Mouse (Mus musculus) thymus, postnatal 4 days (tissue): ENCODE measurements around the gene BC025920.
A peak's percentile ranks its signal among the peaks of the same experiment; 100 is the strongest.

Source experiments
- DNase-seq: peaks from one replicate; pipeline ENCODE4 v3.0.0; 2021

The BC025920 gene

DNA sequence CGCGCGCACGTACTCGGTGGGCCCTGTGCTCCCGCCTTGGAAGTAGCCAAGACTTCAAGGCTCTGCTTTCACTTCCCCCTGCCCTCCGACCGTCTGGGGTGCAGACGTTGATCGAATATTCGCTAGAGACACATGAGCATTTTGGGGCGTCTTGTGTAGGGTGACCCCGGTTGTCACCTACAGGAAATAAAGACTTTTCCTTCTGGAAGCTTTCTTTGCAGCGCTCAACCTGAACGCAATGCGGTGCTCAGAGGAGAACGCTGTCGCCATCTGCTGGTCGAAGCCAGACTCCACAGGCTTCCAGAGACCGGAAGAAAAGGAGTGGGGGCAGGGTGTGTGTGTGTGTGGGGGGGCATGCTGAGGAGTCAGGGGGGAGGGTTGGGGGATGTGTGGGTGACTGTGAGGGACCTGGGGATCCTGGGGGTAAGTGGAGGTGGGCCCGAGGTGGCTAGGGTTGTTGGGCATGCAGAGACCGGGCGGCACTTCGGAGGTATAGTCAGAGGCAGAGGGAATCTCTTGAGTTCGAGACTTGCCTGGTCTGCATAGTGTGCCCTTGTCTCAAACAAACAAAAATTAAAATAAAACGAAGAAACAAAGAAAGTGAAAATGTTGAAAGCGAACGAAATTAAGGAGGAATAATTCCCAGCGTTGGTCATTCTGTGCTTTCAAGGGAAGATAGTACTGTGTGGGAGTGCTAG is 953 bp upstream of the BC025920 start:
- peak; percentile 94 for DNase-seq

DNA sequence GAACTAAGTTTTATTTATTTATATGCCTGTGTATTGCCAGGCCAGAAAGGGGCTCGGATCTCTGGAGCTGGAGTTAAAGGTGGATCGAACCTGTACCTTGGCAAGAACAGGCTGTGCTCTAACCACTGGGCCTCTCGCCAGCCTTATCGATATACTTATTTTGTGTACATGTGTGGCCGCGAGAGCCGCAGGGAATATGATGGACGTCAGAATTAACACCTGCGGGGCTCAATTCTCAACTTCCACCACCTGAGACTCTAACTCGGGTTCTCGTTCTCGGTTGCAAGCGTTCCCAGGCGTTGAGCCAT is 450 bp upstream of the BC025920 start:
- DNase-seq = no peak

DNA sequence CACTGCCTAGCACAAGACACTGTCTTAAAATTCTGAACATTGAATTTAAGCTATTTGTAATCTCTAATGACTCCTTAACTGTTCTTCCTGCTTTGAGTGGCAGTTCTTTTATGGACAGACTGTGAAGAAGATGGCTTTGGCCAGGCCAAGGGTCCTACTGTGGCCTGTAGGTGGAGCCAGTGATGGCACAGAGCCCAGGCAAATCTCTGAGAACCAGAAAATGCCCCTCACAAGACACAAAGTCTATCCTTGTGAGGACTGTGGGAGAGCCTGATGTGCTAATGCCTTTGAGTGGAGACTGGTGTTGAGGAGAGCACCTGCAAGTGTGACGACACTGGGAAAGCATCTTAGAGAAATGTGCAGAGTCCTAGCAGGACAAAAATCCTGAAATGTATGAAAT is 2.2 kb downstream of the BC025920 start:
- no peak for DNase-seq

DNA sequence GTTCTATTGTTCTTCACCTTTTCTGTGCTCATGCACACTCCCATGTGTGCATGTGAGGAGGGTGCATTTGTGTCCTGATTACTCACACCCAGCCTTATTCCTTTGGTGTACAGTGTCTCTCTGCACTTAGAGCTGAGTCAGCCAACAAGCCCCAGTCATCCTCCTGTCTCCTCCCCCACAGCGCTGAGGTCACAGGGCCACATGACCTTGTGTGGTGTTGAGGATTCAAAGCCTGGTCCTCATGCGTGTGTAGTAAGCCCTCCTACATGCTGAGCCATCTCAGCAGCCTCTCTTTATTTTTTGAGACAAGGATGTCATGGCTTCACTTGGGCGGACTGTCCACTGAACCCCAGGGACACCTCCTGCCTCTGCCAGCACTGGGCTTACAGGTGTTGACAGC is 6.7 kb downstream of the BC025920 start:
- DNase-seq = no peak

DNA sequence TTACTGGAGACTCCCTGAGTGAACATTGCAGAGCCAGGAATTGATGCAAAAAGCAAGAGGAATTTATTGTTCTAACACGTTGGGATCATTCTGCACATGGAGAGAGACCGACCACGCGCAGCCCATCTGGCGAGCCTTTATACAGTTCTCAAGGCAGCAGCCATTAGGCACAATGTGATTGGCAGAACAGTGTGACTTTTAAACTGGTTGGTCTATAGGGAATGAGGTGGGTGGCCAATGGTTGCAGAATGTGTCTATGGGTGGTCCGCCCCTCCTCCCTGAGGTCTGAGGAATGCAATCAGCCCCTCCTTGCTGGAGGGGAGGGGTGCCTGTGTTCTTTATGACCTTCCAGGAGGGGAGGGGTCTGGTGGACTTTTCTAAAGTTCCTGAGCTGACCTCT is 9.4 kb downstream of the BC025920 start:
- no peak for DNase-seq

DNA sequence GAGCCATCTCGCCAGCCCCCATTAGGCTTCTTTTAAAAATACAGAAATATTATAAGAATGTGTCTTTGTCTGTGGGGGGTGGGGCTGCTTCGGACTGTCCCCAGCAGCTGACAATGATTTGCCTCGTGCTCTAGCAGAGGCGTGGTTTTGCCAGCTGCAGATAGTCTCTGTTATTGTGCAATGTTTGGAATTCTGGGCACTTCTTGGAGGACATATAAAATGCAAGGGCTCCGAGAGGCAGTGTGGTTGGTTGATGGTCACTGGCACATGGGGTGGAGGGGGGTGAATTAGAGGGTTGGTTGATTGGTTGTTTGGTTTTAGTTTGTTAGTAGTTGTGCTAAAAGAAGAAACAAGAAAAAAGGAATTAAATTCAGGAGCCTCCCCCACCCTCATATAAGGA is 13.9 kb downstream of the BC025920 start:
- no peak for DNase-seq

DNA sequence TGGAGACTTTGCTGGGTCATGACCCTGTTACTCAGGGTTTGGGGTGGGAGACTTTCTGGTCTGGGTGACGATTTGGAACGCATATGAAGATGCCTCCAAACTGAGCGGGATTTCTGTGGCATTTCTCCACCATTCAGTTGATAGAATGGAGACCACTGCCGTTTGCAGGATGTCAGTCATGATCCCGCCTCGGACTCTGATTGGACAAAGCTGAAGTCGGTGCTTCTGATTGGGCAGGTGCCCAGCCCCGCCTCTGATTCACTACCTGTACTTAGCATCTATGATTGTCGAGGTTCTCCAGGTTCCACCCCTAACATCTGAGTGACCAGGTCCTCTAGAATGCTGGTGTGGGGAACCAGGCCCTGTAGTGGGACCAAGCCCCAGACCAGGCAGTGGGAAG is 14.7 kb downstream of the BC025920 start:
- no peak for DNase-seq

DNA sequence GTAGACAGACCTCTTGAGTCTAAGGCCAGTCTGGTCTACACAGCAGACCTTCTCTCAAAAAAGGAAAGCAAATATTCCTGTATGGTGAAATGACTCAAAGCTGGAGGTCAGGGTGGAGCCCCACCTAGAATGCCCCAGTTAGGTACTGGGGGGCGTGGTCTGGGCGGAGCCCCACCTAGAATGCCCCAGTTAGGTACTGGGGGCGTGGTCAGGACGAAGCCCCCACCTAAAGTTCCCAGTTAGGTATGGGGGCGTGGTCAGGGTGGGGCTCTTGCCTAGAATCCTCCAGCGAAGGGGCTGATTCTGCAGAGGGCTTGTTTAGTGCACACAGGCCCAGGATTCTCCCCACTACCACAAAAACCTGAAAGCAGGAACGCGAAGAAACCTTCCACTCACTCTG is 17.4 kb downstream of the BC025920 start:
- DNase-seq = no peak

DNA sequence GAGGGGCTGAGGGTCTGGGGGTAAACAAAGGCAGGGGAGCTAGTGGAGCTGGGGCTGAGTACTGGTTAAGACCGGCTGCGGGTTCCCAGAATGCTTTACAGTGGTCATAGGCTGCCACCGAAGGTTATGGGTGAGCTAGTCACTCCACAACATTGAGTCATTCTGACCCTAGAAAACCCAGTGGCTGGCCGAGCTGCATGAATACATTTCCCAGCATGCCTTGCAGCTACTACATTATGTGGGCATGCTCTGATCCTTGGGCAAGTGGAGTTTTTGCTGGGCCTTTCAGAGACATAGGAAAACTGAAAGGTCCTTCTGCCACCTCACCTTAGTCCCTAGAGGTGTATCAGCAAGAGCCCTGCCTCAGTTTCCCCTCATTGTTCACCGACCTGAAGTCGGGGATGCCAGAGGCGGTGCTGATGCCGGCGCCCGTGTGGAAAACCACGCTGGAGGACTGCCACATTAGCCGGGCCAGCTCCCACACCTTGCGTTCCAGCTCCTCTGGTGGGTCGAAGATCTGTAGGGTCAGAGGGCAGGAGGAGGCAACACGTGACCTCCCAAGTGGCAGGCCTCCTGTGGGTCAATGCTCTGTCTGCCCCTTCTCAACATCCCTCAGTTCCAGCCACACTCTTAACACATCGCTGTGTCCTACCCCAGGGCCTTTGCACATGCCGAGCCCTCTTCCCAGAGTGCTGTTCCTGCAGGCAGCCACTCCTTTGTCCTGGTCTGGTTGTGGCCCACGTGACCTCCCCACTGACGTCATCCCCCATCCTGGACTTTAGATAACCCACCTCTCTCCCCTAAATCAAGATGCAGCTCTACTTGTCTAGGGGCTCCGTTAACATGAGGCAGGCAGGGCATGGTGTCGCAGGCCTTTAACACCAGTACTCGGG is 20.3 kb downstream of the BC025920 start:
- DNase-seq = peak; percentile 32

DNA sequence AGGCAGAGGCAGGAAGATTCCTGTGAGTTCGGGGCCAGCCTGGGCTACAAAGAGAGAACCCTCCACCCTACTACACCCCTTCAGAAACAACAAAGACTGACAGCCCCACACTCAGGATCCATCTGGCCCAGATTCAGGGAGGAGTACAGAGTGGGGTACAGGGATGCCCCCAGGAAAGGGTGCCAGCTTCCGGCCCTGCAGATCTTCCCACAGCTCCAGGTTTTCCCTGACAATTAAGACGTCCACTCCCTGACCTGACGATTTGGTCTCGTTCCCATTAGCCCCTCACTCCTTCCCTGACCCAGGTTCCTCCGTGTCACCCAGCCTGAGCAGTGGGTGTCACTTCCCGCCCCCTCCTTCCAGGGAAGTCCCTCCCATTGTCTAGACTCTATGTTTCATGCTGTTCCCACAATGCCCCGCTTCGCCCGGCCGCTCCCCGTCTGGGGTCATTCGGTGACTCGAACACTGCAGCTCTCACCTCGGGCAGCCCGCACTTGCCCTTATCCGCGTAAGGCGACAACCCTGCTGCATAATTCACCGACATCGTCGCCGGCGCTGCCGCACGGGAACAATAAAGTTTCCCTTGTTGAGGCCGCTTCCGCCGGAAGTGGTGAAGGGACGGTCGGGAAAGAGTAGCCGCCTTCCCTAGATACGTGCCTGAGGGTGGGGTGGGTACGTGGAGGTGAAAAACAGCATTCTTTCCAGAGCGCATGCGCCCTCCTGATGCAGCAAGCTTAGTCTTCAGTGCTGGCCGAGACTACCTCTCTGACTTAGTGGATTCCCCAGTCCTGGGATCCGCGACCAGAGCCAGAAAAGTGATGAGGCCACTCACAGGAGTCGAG is 21.1 kb downstream of the BC025920 start, which contains the start of gene Sirt6:
Sirt6 (minus strand) TSS at position 804 of the 842 bp plus-strand sequence.
- DNase-seq = peak; percentile 93

DNA sequence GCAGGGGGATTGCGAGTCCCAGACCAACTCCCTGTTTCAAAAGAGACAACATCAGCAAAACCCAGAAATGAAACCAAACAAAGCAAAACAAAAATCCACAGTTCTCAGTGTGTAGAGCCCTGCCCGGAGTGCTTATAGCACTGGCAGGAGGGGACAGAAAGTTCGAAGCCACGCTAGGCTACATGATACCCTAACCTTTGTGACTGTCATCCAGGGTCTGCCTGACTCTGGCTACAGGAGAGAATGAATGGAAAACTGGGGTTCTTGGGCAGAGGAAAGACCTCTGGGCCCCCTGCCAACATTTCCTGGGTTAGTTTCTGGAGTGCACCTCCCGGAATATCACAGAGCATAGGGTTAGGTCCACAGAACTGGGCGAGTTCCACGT is 21.8 kb downstream of the BC025920 start:
- no peak for DNase-seq

DNA sequence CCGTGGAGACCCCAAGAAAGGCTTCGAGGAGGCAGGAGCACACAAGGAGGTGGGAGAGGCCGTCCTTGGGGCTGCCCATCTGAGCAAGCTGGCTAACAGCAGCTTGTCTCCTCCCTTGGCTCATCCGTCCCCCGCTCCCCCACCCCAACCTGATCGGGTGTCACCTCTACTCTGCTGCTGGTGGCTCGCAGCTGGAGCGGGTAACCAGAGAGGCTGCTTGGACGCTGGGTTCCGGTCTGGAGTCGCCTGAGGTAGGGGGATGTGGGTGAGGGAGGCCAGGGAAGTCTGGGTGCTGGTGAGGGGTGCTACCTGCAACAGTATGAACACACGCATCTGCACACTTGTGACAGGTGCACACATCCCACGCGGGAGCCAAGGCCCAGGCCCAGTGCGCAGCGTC is 22.3 kb downstream of the BC025920 start, which contains the start of gene Ankrd24:
Ankrd24 (plus strand) TSS at position 151 of the 400 bp plus-strand sequence.
- DNase-seq = peak; percentile 33

DNA sequence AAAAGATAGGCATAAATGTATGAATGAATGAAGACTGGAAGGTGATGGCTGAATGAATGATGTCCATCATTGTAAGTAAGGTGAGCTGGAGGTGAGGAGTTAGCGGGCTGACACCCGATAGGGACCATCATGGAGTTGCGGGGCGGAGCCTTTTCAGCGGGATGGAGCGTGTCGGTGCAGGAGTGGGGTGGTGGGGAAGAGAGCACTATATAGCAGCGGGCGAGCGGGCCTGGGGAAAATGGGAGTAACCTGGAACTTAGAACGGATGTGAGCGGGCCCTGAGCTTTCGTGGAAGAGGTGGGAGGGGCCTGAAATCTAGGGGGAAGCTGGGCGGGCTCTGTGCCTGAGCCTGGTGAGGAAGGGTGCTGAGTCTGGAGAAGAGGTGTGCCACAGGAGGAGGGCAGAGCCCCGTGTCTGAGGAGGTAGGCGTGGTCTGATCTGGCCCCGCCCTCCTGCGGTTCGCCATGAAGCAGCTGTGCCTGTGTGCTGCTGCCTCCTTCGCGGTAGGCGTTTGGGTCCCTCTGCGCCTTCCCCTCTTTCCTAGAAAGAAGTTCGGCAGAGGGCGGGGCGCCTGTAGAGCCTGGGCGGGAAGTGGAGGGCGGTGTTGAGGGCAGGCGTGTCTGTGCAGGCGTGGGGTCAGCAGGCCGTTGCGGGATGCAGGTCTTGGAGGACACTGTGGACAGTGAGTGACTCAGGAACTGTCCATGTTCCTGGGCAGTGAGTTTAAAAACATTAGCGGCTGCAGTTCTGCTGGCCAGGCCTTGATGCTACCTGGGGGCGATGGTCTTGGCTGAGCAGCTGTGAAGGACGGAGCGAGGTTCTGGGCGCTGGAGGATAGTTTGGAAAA is 27.4 kb downstream of the BC025920 start:
- peak; percentile 96 for DNase-seq

DNA sequence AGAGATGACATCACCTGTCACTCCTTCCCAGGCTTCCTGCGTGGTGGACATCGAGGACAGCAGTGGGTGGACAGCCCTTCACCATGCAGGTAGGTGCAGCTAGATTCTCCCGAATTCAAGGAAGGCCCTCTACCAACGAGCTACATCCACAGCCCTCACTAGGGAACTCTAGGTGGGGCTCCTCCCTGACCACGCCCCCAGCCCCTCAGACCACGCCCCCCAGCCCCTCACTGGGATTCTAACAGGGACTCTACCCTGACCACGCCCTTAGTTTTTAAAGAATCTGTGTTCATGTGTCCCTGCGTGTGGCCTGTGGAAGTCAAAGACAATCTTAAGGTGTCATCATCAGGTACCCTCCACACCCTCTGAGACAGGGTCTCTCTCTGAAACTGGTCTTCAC is 30.3 kb downstream of the BC025920 start:
- peak; percentile 14 for DNase-seq

DNA sequence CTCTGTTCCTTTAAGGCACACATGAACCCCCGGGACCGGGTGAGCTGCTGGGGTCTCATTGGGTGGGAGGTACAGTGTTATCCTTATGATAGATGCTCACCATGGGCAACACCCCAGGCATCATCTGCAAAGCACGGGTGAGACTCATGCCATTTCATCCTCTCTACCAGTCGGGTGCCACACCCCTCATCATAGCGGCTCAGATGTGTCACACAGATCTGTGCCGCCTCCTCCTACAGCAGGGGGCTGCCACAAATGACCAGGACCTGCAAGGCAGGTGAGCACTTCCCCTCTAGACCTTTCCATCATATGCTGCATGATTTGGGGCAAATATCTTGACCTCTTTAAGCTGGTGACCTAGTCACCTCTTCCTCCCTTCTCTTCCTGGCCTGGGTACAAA is 32.0 kb downstream of the BC025920 start:
- DNase-seq = peak; percentile 6

DNA sequence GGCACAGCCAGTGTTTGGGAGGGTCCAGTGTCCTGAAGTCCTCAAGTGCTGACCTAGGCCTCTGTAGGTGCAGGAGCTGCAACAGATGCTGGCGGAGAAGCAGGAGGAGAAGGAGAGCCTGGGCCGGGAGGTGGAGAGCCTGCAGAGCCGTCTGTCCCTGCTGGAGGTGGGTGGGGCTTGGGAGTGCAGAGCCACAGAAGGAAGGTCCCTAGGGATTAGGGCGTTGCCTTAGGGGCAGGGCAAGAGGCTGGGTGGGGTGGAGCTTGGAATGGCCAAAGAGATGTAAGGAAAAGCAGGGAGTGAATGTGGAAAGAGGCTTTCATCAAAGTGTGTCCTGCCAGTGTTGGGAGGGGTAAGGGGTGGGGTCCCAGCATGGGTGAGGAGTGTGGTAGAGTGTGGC is 34.8 kb downstream of the BC025920 start:
- peak; percentile 8 for DNase-seq

DNA sequence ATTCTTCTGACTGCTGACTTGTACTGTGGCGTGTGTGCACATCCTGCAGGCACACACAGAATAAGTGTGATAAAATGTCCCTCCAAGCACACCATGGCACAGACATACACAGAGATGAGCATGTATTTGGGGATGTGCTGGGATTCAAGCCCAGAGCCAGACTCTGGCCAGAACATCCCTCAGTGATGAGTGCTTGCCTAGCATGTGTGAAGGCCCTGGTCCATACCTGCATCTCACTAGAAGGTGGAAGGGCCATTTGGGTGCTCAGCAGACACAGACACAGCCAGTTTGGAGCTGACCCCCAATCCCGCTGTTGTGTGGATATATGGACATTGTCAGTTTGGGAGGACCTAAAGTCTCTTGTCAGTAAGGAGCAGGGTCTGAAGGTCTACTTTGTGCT is 35.5 kb downstream of the BC025920 start:
- DNase-seq = peak; percentile 5

DNA sequence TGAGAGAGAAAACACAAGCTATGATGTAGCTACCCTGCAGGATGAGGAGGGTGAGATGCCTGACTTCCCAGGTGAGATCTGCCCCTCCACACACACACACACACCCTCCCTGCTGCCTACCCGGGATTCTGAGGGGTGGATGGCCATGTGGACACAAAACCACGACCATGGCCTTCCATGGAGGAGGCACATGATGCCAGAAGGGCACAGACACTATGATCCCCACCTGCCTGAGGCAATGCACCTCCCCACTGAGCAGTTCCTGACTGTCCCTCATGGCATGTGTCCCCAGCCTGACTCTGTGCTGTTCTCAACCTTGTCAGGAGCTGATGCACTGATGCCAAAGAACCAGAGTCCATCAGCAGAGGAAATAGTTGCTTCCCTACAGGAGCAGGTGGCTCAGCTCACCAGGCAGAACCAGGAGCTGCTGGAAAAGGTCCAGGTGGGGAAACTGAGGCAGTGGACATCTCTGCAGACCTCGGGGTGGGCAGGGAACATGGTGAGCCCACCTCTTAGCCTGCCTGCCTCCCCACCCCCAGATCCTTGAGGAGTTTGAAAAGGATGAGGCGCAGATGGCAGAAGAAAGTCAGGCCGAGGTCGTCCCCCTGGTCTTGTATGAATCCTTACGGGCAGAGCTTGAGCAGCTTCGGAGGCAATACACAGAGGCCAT is 36.0 kb downstream of the BC025920 start:
- DNase-seq = peak; percentile 14

DNA sequence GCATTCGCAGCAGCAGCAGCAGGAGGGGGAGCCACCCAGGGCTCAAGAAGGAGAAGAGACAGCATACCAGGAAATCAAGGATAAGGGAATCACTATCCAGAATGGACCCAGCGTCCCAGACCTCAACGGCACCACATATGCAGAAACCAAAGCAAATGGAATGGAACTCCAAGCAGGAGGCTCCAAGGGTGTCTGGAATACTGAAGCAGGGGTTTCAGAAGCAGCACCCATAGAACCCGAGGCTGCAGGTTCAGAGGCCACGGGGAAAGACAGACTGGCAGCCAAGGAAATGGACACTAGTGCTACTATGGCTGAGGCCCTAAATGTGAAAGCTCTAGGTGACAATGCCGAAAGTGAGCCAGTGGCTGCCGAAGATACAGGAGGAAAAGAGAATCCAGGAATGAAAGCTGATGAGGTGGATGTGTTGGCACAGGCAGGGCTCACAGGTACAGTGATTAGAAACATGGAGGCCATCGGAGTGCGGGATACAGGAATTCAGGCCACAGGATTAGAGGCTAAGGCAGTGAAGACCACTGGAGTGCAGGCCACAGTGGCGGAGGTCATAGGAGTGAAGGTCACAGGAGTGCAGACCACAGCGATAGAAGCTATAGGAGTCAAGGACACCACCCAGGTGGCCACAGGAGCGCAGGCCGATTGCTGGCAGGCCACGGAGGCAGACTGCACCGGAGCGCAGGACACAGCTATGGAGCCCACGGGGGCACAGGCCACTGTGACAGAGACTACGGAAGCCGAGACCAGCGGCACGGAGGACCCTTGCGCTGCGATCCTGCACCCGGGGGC is 36.8 kb downstream of the BC025920 start:
- DNase-seq = no peak

DNA sequence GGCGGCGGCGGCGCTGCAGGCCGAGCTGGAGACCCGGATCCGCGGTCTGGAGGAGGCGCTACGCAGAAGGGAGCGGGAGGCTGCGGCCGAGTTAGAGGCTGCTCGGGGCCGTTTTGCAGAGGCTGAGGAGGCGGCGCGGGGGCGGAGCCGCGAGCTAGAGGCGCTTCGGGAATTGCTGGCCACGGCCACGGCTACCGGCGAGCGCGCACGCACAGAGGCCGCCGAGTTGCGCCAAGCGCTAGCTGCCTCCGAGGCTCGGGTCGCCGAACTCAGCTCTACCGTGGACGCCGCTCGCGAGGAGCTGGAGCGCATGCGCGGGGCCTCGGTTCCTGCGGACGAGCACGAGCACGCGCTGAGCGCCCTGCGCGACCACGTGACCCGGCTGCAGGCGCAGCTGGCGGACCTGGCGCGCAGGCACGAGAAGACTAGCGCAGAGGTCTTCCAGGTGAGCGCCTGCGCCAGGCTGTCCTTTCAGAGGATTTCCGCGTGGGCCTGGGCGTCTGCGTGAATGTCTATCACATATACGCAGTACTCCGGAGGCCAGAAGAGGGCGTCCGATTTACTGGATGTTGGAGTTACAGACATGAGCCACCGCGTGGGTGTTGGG is 37.5 kb downstream of the BC025920 start:
- peak; percentile 98 for DNase-seq

DNA sequence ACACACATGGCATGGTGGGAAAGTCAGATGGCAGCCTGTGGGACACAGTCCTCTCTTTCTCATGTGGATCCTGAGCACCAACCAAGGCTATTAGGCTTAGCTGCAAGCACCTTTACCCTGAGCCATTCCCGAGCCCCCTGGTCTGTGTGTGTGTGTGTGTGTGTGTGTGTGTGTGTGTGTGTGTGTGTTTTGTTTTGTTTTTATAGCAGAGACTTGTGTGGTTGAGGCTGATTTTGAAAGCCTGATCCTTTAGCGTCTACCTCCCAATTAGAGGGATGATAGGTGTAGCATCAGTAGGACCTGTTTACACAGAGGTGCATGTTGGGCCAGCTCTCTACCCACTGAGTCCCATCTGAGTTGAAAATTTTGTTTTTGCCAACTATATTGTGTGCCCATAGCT is 38.1 kb downstream of the BC025920 start:
- no peak for DNase-seq
